Mouse (Mus musculus) naive thymus-derived CD4-positive, alpha-beta T cell, adult 2 months (primary cell): ENCODE results near the gene Trp53.
A peak's percentile ranks its signal among the peaks of the same experiment; 100 is the strongest.

ENCODE experiments used
- DNase-seq: peaks from one replicate; pipeline ENCODE4 v3.0.0-alpha.2; 2011; ENCODE audit warnings: low read depth

The Trp53 gene

DNA sequence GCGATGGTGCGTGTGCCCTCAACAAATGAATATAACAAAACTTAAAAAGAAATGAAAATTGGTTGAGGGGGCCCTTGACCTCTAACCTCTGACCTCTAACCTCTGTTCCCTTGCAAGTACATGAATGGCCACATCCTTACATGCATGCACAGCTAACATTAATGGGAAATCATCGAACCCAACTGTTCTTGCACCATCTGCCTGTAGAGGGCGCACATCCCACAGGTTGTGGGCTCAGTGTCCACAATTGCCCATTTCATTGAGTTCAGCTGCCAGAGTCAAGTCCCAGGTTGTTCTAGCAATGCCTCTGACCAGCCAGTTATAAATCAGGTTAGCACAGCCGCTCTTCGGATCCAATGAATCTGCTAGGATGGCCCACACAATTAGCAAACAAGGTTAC is 48.1 kb downstream of the Trp53 start:
- peak; percentile 89 for DNase-seq

DNA sequence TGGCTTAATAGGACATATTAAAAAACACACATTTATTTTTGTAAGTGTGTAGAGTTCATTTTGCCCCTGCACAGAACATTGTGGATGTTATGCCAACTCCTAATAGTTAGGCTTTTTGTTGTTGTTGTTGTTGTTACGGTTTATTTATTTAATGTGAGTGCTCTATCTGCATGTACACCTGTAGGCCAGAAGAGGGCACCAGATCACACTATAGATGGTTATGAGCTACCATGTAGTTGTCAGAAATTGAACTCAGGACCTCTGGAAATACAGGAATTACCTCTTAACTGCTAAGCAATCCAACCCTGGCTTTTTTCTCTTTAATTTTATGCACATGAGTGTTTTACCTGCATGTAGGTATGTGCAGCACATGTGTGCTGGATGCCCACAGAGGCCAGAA is 49.6 kb downstream of the Trp53 start:
- DNase-seq, result peak; percentile 78

DNA sequence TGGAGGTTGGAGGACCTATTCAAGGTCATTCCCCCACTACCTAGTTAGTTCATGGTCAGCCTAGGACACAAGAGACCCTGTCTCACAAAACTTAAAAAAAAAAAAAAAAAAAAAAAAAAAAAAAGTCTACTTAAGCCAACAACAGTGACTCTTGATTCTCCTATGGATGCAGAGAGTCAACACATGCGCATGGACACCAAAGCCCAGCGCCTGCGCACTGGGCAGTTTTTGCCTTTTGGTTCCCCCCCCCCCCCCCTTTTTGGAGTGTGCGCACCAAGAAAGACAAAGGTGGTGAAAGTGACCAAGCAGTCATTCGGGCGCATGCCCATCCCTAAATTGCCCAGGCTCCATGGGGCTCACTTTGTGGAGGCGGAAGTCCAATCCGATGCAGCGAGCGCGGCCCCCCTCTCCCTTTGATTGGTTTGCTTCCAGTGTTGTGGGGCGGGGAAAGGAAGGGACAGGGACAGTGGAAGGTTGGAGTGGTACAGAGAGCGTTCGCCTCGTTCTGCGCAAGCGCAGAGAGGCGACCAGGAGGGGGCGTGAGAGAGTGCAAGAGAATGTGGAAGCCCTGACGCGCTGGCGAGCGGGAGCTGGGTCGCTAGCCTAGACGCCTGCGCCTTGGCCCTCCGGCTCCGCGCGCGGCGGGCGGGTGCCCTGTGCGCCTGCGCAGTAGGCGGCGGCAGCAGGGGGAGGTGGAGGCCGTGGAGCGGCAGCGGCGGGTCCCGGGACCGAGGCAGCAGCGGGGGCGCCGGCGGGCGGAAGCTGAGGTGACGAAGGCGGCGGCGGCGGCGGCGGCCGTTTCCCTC is 52.3 kb downstream of the Trp53 start, which contains the start of gene Fxr2:
Gene Fxr2, plus strand, starts transcription at position 707 of the 806 bp plus-strand sequence.
- peak; percentile 100 for DNase-seq

DNA sequence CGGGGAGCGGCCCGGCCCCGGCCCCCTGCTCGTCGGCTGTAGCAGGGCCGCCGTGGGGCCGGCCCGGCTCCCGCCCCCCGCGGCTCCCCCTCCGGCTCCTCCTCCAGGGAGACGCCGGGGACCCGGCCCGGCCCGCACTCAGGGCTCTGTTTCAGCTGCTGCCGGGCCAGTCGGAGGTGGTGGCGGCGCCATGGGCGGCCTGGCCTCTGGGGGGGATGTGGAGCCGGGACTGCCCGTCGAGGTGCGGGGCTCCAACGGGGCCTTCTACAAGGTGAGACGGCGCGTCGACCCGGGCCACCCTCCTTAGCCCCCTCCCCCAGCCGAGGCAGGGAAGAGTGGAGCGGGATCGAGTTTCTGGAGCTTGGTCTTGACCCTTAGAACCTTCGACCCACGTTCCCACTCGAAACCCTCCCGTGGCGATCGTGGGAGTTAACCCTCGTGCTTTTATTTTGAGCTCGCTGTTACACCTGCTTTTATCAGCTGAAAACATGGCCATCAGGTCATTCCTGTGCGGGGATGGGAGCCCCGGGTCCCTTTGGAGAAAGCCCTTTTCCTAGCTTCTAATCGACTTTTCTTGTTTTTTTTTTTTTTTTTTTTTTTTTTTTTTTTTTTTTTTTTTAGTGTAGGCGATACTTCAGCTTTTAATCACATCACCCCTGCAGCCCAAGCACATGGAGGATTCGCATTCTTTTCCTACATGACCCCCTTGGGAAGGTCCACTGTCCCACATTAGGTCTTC is 53.1 kb downstream of the Trp53 start:
- no peak for DNase-seq

DNA sequence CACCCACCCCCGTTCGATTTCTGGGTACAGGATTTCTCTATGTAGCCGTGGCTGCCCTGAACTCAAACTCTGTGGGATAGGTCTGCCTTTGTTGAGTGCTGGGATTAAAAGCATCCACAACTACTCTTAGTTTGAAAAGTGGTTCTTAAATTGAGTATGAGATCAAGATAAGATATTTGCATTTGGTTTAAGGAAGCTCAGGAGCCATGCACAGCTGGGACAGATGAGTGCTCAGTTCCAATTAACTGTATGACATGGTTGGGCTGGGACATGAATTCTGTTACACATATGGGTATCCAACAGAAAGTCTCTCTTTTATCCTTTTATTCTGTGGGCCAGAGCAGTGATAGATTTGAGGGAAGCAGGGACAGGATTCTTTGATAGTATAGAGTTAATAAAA is 55.3 kb downstream of the Trp53 start:
- DNase-seq, result no peak
